ENCODE assay signal across 8 mouse cellular contexts in the genomic region with DNA sequence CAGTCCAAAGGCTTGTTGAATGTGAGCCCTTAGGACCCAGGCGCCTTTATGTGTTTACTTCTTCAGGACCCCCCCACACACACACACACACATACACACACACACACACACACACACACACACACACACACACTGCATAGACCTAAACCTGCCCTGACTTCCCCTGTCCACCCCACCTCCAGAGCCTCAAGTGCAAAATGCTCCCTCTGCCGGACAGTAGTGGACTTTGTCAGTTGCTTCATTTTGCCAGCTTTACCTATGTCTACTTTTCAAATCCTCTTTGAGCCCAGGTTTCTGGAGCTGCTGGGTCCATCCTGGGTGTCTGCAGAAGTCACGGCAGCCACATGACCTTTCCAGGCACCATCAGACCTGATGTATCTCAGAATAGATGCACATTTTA. TPM values are rescaled to one million over a fixed set of nuclear protein-coding genes. Genes with fewer than 3 reads are reported as not detected.
A peak's percentile ranks its signal among the peaks of the same experiment; 100 is the strongest.
DNase-seq lines count a peak whose midpoint lies in the region; ATAC-seq and TF ChIP-seq lines count a peak whose summit lies in the region.

No protein-coding gene starts in this region.

- peak overlapping the region; percentile 78 for H3K9ac ChIP-seq in kidney, embryonic 15.5 days
- H3K9ac ChIP-seq in lung, postnatal 0 days (replicated peaks; ENCODE audit: low read depth): no peak overlapping the region; the same call in 1 of the 2 replicates

- no peaks in the 10 kb centered on the region for H3K9me3 ChIP-seq in kidney, embryonic 15.5 days (replicated peaks)
- no peaks in the 10 kb centered on the region for H3K9me3 ChIP-seq in lung, postnatal 0 days (ENCODE audit: low read length)

- DNase-seq in ovary, postnatal 14 days (ENCODE audit: low spot score): peak; percentile 55
- DNase-seq in ovary, postnatal 10 days (ENCODE audit: low spot score): no peak
- DNase-seq in cerebellum, adult 9-11 months: peak; percentile 76
- DNase-seq in lung, postnatal 0 days (ENCODE audit: low spot score): peak; percentile 92
- peak; percentile 84 for DNase-seq in retina, embryonic 14.5 days (ENCODE audit: low spot score)

- 12% methylated on average over 3 of the region's 3 CpGs for WGBS in kidney, embryonic 15.5 days
- 9% methylated on average over 3 of the region's 3 CpGs for WGBS in lung, postnatal 0 days

- peaks cover 49% of the 10 kb centered on the region for H3K4me1 ChIP-seq in kidney, embryonic 15.5 days
- H3K4me1 ChIP-seq in lung, postnatal 0 days (ENCODE audit: insufficient read depth, low read depth, low read length): peaks cover 17% of the 10 kb centered on the region; the same call in 1 of the 2 replicates

- H3K27me3 ChIP-seq in kidney, embryonic 15.5 days: no peaks in the 10 kb centered on the region
- H3K27me3 ChIP-seq in lung, postnatal 0 days (replicated peaks; ENCODE audit: insufficient read depth, low read length): no peaks in the 10 kb centered on the region

- peak; percentile 28 for ATAC-seq in granulocyte monocyte progenitor cell, adult 5-6 weeks (replicated peaks; ENCODE audit: poor library complexity, severe bottlenecking)
- ATAC-seq in kidney, embryonic 15.5 days (replicated peaks; ENCODE audit: low FRiP score): no peak
- ATAC-seq in lung, postnatal 0 days: peak; percentile 15
- ATAC-seq in activated CD4-positive, CD25-positive, alpha-beta regulatory T cell, adult 4 months: no peak

- peak overlapping the region; percentile 90 for H3K27ac ChIP-seq in kidney, embryonic 15.5 days
- H3K27ac ChIP-seq in lung, postnatal 0 days (ENCODE audit: low read length): peak overlapping the region; percentile 81

- TF ChIP-seq EP300 in lung, postnatal 0 days (IDR thresholded peaks at IDR 0.05): no peak

- peak overlapping the region; percentile 65 for H3K4me2 ChIP-seq in kidney, embryonic 15.5 days
- H3K4me2 ChIP-seq in lung, postnatal 0 days (replicated peaks; ENCODE audit: low read depth, low read length): peak overlapping the region; percentile 89

- H3K36me3 ChIP-seq in kidney, embryonic 15.5 days: peaks cover 26% of the 10 kb centered on the region
- peaks cover 14% of the 10 kb centered on the region; the same call in 1 of the 2 replicates for H3K36me3 ChIP-seq in lung, postnatal 0 days (ENCODE audit: insufficient read depth, low read length)

- H3K4me3 ChIP-seq in kidney, embryonic 15.5 days (replicated peaks): peak overlapping the region; percentile 74
- peak overlapping the region; percentile 74; the same call in 1 of the 2 replicates for H3K4me3 ChIP-seq in lung, postnatal 0 days (ENCODE audit: low read depth, low read length)

- TF ChIP-seq CTCF in lung, postnatal 0 days (IDR thresholded peaks at IDR 0.05): peak; percentile 86

RNA-seq across cellular contexts. Expression of a gene that starts 2.2 kb away (rescaled TPM):
- total RNA-seq in granulocyte monocyte progenitor cell, adult 5-6 weeks (2014; fragmentation: Nextera tagmentation): 81.5 and 141 TPM in 2 replicates
- total RNA-seq in granulocyte monocyte progenitor cell, adult 5-6 weeks (2017): 36.5 and 50.2 TPM in 2 replicates
- 92.5 and 101 TPM in 2 replicates for polyA plus RNA-seq in kidney, embryonic 15.5 days (2015; fragmentation: Nextera tagmentation; extraction: Ambion mirVana)
- polyA plus RNA-seq in lung, postnatal 0 days (2015; fragmentation: Nextera tagmentation; extraction: Ambion mirVana): 123 and 143 TPM in 2 replicates
- 100 to 1,000 TPM; 164 to 173 TPM for polyA plus RNA-seq in activated CD4-positive, CD25-positive, alpha-beta regulatory T cell, adult 4 months (2017; shearing (Covaris generic))

RNA-seq across cellular contexts. Expression of a gene that starts 7.8 kb away (rescaled TPM):
- total RNA-seq in granulocyte monocyte progenitor cell, adult 5-6 weeks (2014; fragmentation: Nextera tagmentation): not detected in 2 replicates
- total RNA-seq in granulocyte monocyte progenitor cell, adult 5-6 weeks (2017): not detected in 2 replicates
- 1.8 TPM in 2 replicates for polyA plus RNA-seq in kidney, embryonic 15.5 days (2015; fragmentation: Nextera tagmentation; extraction: Ambion mirVana)
- polyA plus RNA-seq in lung, postnatal 0 days (2015; fragmentation: Nextera tagmentation; extraction: Ambion mirVana): 3.2 and 4.3 TPM in 2 replicates
- 10 to 100 TPM in 1 of 2 experiments, 1 to 10 TPM in 1; 1.7 to 22.3 TPM for polyA plus RNA-seq in activated CD4-positive, CD25-positive, alpha-beta regulatory T cell, adult 4 months (2017; shearing (Covaris generic))

RNA-seq across cellular contexts. Expression of a gene that starts 20.8 kb away (rescaled TPM):
- 4,360 and 4,453 TPM in 2 replicates for total RNA-seq in granulocyte monocyte progenitor cell, adult 5-6 weeks (2014; fragmentation: Nextera tagmentation)
- total RNA-seq in granulocyte monocyte progenitor cell, adult 5-6 weeks (2017): 1,417 and 1,663 TPM in 2 replicates
- polyA plus RNA-seq in kidney, embryonic 15.5 days (2015; fragmentation: Nextera tagmentation; extraction: Ambion mirVana): 2,383 and 2,806 TPM in 2 replicates
- polyA plus RNA-seq in lung, postnatal 0 days (2015; fragmentation: Nextera tagmentation; extraction: Ambion mirVana): 2,947 and 3,302 TPM in 2 replicates
- polyA plus RNA-seq in activated CD4-positive, CD25-positive, alpha-beta regulatory T cell, adult 4 months (2017; shearing (Covaris generic)): over 10,000 TPM; 11,194 to 11,919 TPM

RNA-seq across cellular contexts. Expression of a gene that starts 35.1 kb away (rescaled TPM):
- not detected in 2 replicates for total RNA-seq in granulocyte monocyte progenitor cell, adult 5-6 weeks (2014; fragmentation: Nextera tagmentation)
- not detected in 2 replicates for total RNA-seq in granulocyte monocyte progenitor cell, adult 5-6 weeks (2017)
- polyA plus RNA-seq in kidney, embryonic 15.5 days (2015; fragmentation: Nextera tagmentation; extraction: Ambion mirVana): not detected in 2 replicates
- polyA plus RNA-seq in lung, postnatal 0 days (2015; fragmentation: Nextera tagmentation; extraction: Ambion mirVana): not detected in 2 replicates
- not detected for polyA plus RNA-seq in activated CD4-positive, CD25-positive, alpha-beta regulatory T cell, adult 4 months (2017; shearing (Covaris generic))

RNA-seq across cellular contexts. Expression of a gene that starts 35.2 kb away (rescaled TPM):
- not detected in 2 replicates for total RNA-seq in granulocyte monocyte progenitor cell, adult 5-6 weeks (2014; fragmentation: Nextera tagmentation)
- total RNA-seq in granulocyte monocyte progenitor cell, adult 5-6 weeks (2017): not detected in 2 replicates
- polyA plus RNA-seq in kidney, embryonic 15.5 days (2015; fragmentation: Nextera tagmentation; extraction: Ambion mirVana): not detected in 2 replicates
- polyA plus RNA-seq in lung, postnatal 0 days (2015; fragmentation: Nextera tagmentation; extraction: Ambion mirVana): not detected in 2 replicates
- polyA plus RNA-seq in activated CD4-positive, CD25-positive, alpha-beta regulatory T cell, adult 4 months (2017; shearing (Covaris generic)): not detected

Comparison
In these comparisons a context has a peak if more than half of its experiments do, and no peak if none do; other contexts are left out.
1. ATAC-seq: peak in granulocyte monocyte progenitor cell, adult 5-6 weeks (single experiment) and lung, postnatal 0 days (single experiment); none in kidney, embryonic 15.5 days (single experiment) and activated CD4-positive, CD25-positive, alpha-beta regulatory T cell, adult 4 months (single experiment).